Mouse (Mus musculus): ENCODE data around the gene Rasgef1b.

DNA sequence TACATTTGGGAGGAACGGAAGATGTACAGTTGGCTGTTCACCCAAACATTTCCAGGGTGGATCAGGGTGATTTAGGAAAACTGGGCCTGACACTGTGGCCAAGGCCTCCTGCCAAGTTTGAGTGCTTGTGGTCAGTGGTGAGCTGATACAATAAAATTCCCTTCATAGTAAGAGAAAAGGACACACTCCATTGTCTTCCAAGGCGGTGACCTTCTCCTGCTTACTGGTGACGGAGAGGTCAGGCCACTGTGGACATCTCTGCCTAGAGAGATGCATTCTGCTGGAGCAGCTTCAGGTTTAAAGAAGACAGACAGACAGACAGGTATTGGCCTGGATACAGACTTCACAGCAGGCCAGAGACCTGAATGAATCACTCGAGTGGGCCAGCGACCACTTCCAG lies 340.7 kb downstream of the Rasgef1b start:
- no peak for TF ChIP-seq TCF12 (IDR thresholded peaks at IDR 0.05; ENCODE audit: insufficient read depth, poor library complexity, severe bottlenecking)
- no peak for TF ChIP-seq POLR2A (IDR thresholded peaks at IDR 0.05; ENCODE audit: insufficient read length, low read depth)
- TF ChIP-seq USF1 (IDR thresholded peaks at IDR 0.05; ENCODE audit: low read depth): no peak
- no peak for TF ChIP-seq MAX (IDR thresholded peaks at IDR 0.05; ENCODE audit: low read depth)
- no peak for TF ChIP-seq E2F4 (IDR thresholded peaks at IDR 0.05; ENCODE audit: insufficient read depth)
- no peak for TF ChIP-seq SRF (IDR thresholded peaks at IDR 0.05; ENCODE audit: control insufficient read depth, insufficient read length, low read depth)
